Mouse (Mus musculus): ENCODE results near the gene Kmt2c. TPM values are rescaled to one million over a fixed set of nuclear protein-coding genes. Genes with fewer than 3 reads are reported as not detected.

Gene Kmt2c
- polyA plus RNA-seq, 1 experiment from 2014 or later, result 18.3 TPM

- Histone ChIP-seq H3K27me3 (ENCODE audit: insufficient read depth, low read length) (no peaks in the 10 kb centered on the region), H3K36me3 (ENCODE audit: insufficient read depth) (peaks cover 24% of the 10 kb centered on the region), H3K4me1 (ENCODE audit: insufficient read depth) (no peaks in the 10 kb centered on the region), H3K9ac (no peak overlapping the region), H3K9me3 (ENCODE audit: low read depth, low read length) (no peaks in the 10 kb centered on the region), H3K4me2 (no peak overlapping the region), H3K4me3 (ENCODE audit: low read depth, low read length) (no peak overlapping the region), H3K27ac (ENCODE audit: low read depth) (no peak overlapping the region)
- no peak for ATAC-seq (ENCODE audit: insufficient read depth)
- DNase-seq, result no peak
- 88% methylated on average over 11 of the region's 11 CpGs for WGBS
- TF ChIP-seq CTCF (IDR thresholded peaks at IDR 0.05; ENCODE audit: low read depth), result no peak
Observed at GRCm38 (mm10) chr5:25383581-25383980, 115.0 kb downstream of the Kmt2c start.

GRCm38 (mm10) chr5:25379188-25379587, 119.4 kb downstream of the Kmt2c start:
- Histone ChIP-seq H3K4me1 (ENCODE audit: insufficient read depth) (no peaks in the 10 kb centered on the region), H3K36me3 (ENCODE audit: insufficient read depth) (peaks cover 9% of the 10 kb centered on the region; the same call in 1 of the 2 replicates), H3K4me2 (no peak overlapping the region), H3K9me3 (ENCODE audit: low read depth, low read length) (no peaks in the 10 kb centered on the region), H3K27me3 (ENCODE audit: insufficient read depth, low read length) (no peaks in the 10 kb centered on the region), H3K9ac (no peak overlapping the region), H3K27ac (ENCODE audit: low read depth) (no peak overlapping the region), H3K4me3 (ENCODE audit: low read depth, low read length) (no peak overlapping the region)
- DNase-seq, result no peak
- TF ChIP-seq CTCF (IDR thresholded peaks at IDR 0.05; ENCODE audit: low read depth), result no peak
- ATAC-seq (ENCODE audit: insufficient read depth), result no peak

GRCm38 (mm10) chr5:25368420-25368819, 130.2 kb downstream of the Kmt2c start:
- 89% methylated on average over 2 of the region's 2 CpGs for WGBS
- ATAC-seq (ENCODE audit: insufficient read depth), result no peak
- no peak overlapping the region for H3K27ac ChIP-seq (ENCODE audit: low read depth)

GRCm38 (mm10) chr5:25367126-25367525, 131.5 kb downstream of the Kmt2c start:
- H3K9me3 ChIP-seq (ENCODE audit: low read depth, low read length), result no peaks in the 10 kb centered on the region
- no peak overlapping the region for H3K27ac ChIP-seq (ENCODE audit: low read depth)
- WGBS, result 92% methylated on average over 1 of the region's 1 CpGs
- no peak for TF ChIP-seq CTCF (IDR thresholded peaks at IDR 0.05; ENCODE audit: low read depth)
- ATAC-seq (ENCODE audit: insufficient read depth) (no peak), DNase-seq (no peak)
- no peaks in the 10 kb centered on the region for H3K27me3 ChIP-seq (ENCODE audit: insufficient read depth, low read length)
- H3K9ac ChIP-seq, result no peak overlapping the region
- H3K4me3 ChIP-seq (ENCODE audit: low read depth, low read length), result no peak overlapping the region
- H3K4me2 ChIP-seq, result no peak overlapping the region
- no peaks in the 10 kb centered on the region for H3K4me1 ChIP-seq (ENCODE audit: insufficient read depth)
- H3K36me3 ChIP-seq (ENCODE audit: insufficient read depth), result 0 out of 2 replicates have a peak, but pooled peaks cover 6% of the 10 kb centered on the region

More at GRCm38 (mm10) chr5:25368420-25368819, 130.2 kb downstream of the Kmt2c start:
- H3K4me2 ChIP-seq, result no peak overlapping the region
- no peaks in the 10 kb centered on the region for H3K4me1 ChIP-seq (ENCODE audit: insufficient read depth)
- no peaks in the 10 kb centered on the region for H3K27me3 ChIP-seq (ENCODE audit: insufficient read depth, low read length)
- no peak for TF ChIP-seq CTCF (IDR thresholded peaks at IDR 0.05; ENCODE audit: low read depth)
- DNase-seq, result no peak
- H3K36me3 ChIP-seq (ENCODE audit: insufficient read depth), result peaks cover 6% of the 10 kb centered on the region; the same call in 1 of the 2 replicates
- H3K9me3 ChIP-seq (ENCODE audit: low read depth, low read length), result no peaks in the 10 kb centered on the region
- no peak overlapping the region for H3K9ac ChIP-seq
- H3K4me3 ChIP-seq (ENCODE audit: low read depth, low read length), result no peak overlapping the region

- ATAC-seq (ENCODE audit: insufficient read depth) (no peak), DNase-seq (no peak)
- TF ChIP-seq CTCF (IDR thresholded peaks at IDR 0.05; ENCODE audit: low read depth), result no peak
- no peaks in the 10 kb centered on the region for H3K27me3 ChIP-seq (ENCODE audit: insufficient read depth, low read length)
- H3K4me1 ChIP-seq (ENCODE audit: insufficient read depth), result no peaks in the 10 kb centered on the region
- H3K27ac ChIP-seq (ENCODE audit: low read depth), result no peak overlapping the region
- 85% methylated on average over 2 of the region's 2 CpGs for WGBS
- no peak overlapping the region for H3K9ac ChIP-seq
- peaks cover 20% of the 10 kb centered on the region; the same call in 1 of the 2 replicates for H3K36me3 ChIP-seq (ENCODE audit: insufficient read depth)
- H3K4me3 ChIP-seq (ENCODE audit: low read depth, low read length), result no peak overlapping the region
- no peak overlapping the region for H3K4me2 ChIP-seq
- H3K9me3 ChIP-seq (ENCODE audit: low read depth, low read length), result no peaks in the 10 kb centered on the region
Observed at GRCm38 (mm10) chr5:25353509-25353908, 145.1 kb downstream of the Kmt2c start.

GRCm38 (mm10) chr5:25331322-25331721, 167.3 kb downstream of the Kmt2c start:
- no peak overlapping the region for H3K27ac ChIP-seq (ENCODE audit: low read depth)
- no peaks in the 10 kb centered on the region for H3K9me3 ChIP-seq (ENCODE audit: low read depth, low read length)
- DNase-seq (no peak), ATAC-seq (ENCODE audit: insufficient read depth) (no peak)
- TF ChIP-seq CTCF (IDR thresholded peaks at IDR 0.05; ENCODE audit: low read depth), result no peak
- H3K4me2 ChIP-seq, result no peak overlapping the region
- H3K4me3 ChIP-seq (ENCODE audit: low read depth, low read length), result no peak overlapping the region
- peaks cover 24% of the 10 kb centered on the region for H3K36me3 ChIP-seq (ENCODE audit: insufficient read depth)
- WGBS, result 92% methylated on average over 2 of the region's 2 CpGs
- H3K27me3 ChIP-seq (ENCODE audit: insufficient read depth, low read length), result no peaks in the 10 kb centered on the region
- H3K9ac ChIP-seq, result no peak overlapping the region
- no peaks in the 10 kb centered on the region for H3K4me1 ChIP-seq (ENCODE audit: insufficient read depth)

- Histone ChIP-seq H3K9me3 (ENCODE audit: low read depth, low read length) (no peaks in the 10 kb centered on the region), H3K4me1 (ENCODE audit: insufficient read depth) (no peaks in the 10 kb centered on the region), H3K36me3 (ENCODE audit: insufficient read depth) (peaks cover 55% of the 10 kb centered on the region), H3K4me3 (ENCODE audit: low read depth, low read length) (no peak overlapping the region), H3K27me3 (ENCODE audit: insufficient read depth, low read length) (no peaks in the 10 kb centered on the region), H3K9ac (no peak overlapping the region), H3K4me2 (no peak overlapping the region), H3K27ac (ENCODE audit: low read depth) (no peak overlapping the region)
- ATAC-seq (ENCODE audit: insufficient read depth) (no peak), DNase-seq (peak; percentile 25)
- WGBS, result 77% methylated on average over 6 of the region's 6 CpGs
- TF ChIP-seq CTCF (IDR thresholded peaks at IDR 0.05; ENCODE audit: low read depth), result no peak
Observed at GRCm38 (mm10) chr5:25313881-25314280, 184.7 kb downstream of the Kmt2c start.

GRCm38 (mm10) chr5:25310226-25310625, 188.4 kb downstream of the Kmt2c start:
- no peak overlapping the region for H3K4me3 ChIP-seq (ENCODE audit: low read depth, low read length)
- 95% methylated on average over 2 of the region's 2 CpGs for WGBS
- H3K36me3 ChIP-seq (ENCODE audit: insufficient read depth), result peaks cover 39% of the 10 kb centered on the region
- DNase-seq (no peak), ATAC-seq (ENCODE audit: insufficient read depth) (no peak)
- no peaks in the 10 kb centered on the region for H3K4me1 ChIP-seq (ENCODE audit: insufficient read depth)
- TF ChIP-seq CTCF (IDR thresholded peaks at IDR 0.05; ENCODE audit: low read depth), result no peak
- H3K4me2 ChIP-seq, result no peak overlapping the region
- no peaks in the 10 kb centered on the region for H3K27me3 ChIP-seq (ENCODE audit: insufficient read depth, low read length)
- H3K27ac ChIP-seq (ENCODE audit: low read depth), result no peak overlapping the region
- no peaks in the 10 kb centered on the region for H3K9me3 ChIP-seq (ENCODE audit: low read depth, low read length)
- no peak overlapping the region for H3K9ac ChIP-seq

All from lung, embryonic 14.5 days (tissue).